Mouse (Mus musculus) midbrain, postnatal 0 days (tissue): Measurements from ENCODE around the gene Sstr2. TPM values are rescaled to one million over a fixed set of nuclear protein-coding genes. Genes with fewer than 3 reads are reported as not detected.
A peak's percentile ranks its signal among the peaks of the same experiment; 100 is the strongest.

ENCODE experiments used
- ATAC-seq: fragments of 200-750 bp; cut with Nextera tagmentation; 2 replicates; pipeline ENCODE4 v1.8.0; 2017; ENCODE audit warnings: moderate number of reproducible peaks, mild to moderate bottlenecking, moderate TSS enrichment, moderate library complexity; ENCODE audit not compliant: low FRiP score
- DNase-seq: peaks from one replicate; pipeline ENCODE4 v3.0.0-alpha.2; 2015; ENCODE audit warnings: low spot score
- H3K27ac ChIP-seq: fragments of 300-500 bp; sonication (generic); 2 replicates; pipeline ENCODE4 v1.5.1; 2014; ENCODE audit warnings: low read depth, mild to moderate bottlenecking, low read length, mixed read lengths
- H3K27me3 ChIP-seq: fragments of 300-500 bp; sonication (generic); 2 replicates; pipeline ENCODE4 v1.6.1; 2014; ENCODE audit warnings: low read length, control low read depth, mixed read lengths; ENCODE audit not compliant: insufficient read depth
- H3K36me3 ChIP-seq: fragments of 300-500 bp; sonication (generic); 2 replicates; pipeline ENCODE4 v1.6.1; 2014; ENCODE audit warnings: low read length, control low read depth, mixed read lengths; ENCODE audit not compliant: insufficient read depth
- H3K4me1 ChIP-seq: fragments of 300-500 bp; sonication (generic); 2 replicates; pipeline ENCODE4 v1.6.1; 2014; ENCODE audit warnings: mild to moderate bottlenecking, control low read depth, antibody characterized with exemption, low read length, mixed read lengths; ENCODE audit not compliant: insufficient read depth
- H3K4me2 ChIP-seq: fragments of 300-500 bp; sonication (generic); 2 replicates; pipeline ENCODE4 v1.6.1; 2014; ENCODE audit warnings: low read depth, mild to moderate bottlenecking, low read length, mixed read lengths; ENCODE audit not compliant: poor library complexity, severe bottlenecking
- H3K4me3 ChIP-seq: fragments of 300-500 bp; sonication (generic); 2 replicates; pipeline ENCODE4 v1.5.1; 2014; ENCODE audit warnings: low read depth, mild to moderate bottlenecking, low read length, moderate library complexity
- H3K9ac ChIP-seq: fragments of 300-500 bp; sonication (generic); replicated peaks from 2 replicates; pipeline ENCODE4 v1.6.1; 2014; ENCODE audit warnings: mild to moderate bottlenecking, low read length, moderate library complexity, mixed read lengths; ENCODE audit not compliant: poor library complexity, severe bottlenecking
- H3K9me3 ChIP-seq: fragments of 300-500 bp; sonication (generic); 2 replicates; pipeline ENCODE4 v1.6.1; 2016; ENCODE audit warnings: low read length, control low read depth
- CTCF ChIP-seq: IDR thresholded peaks from 2 replicates; pipeline ENCODE4 v1.5.1; 2016; ENCODE audit warnings: antibody characterized with exemption, mild to moderate bottlenecking
- WGBS: fragments of 180-500 bp; shearing (Covaris S2); extraction: QIAGEN DNeasy Blood & Tissue Kit; methylation state at CpG from one replicate; pipeline ENCODE4 v1.1.7; 2014; 5-methylcytosine and 5-hydroxymethylcytosine counted together
- polyA plus RNA-seq: library from polyadenylated mRNA; unstranded; fragments of >200 nt; fragmentation: Nextera tagmentation; extraction: Ambion mirVana; gene quantifications from 2 replicates; pipeline ENCODE4 v1.2.1, GENCODE M21; 2015
- total RNA-seq: library from RNA; depleted of rRNA; stranded (reverse); fragments of >200 nt; gene quantifications from 2 replicates; pipeline ENCODE4 v1.2.3, GENCODE M21; 2014

The Sstr2 gene
- total and polyA plus RNA-seq, 2 experiments from 2014 or later = 8.8 to 26.3 TPM

- no peaks in the 10 kb centered on the region for H3K9me3 ChIP-seq
- ATAC-seq = no peak
- DNase-seq = no peak
- no peaks in the 10 kb centered on the region for H3K36me3 ChIP-seq
- WGBS = 70% methylated on average over 3 of the region's 3 CpGs
- no peaks in the 10 kb centered on the region for H3K27me3 ChIP-seq
- no peak for TF ChIP-seq CTCF
- H3K27ac ChIP-seq = no peak overlapping the region
- H3K4me1 ChIP-seq = no peaks in the 10 kb centered on the region
- H3K9ac ChIP-seq = no peak overlapping the region
- H3K4me2 ChIP-seq = no peak overlapping the region
- no peak overlapping the region for H3K4me3 ChIP-seq
These were observed 30.2 kb upstream of the Sstr2 start for GRCm38 (mm10) chr11:113588936-113589335.

DNA sequence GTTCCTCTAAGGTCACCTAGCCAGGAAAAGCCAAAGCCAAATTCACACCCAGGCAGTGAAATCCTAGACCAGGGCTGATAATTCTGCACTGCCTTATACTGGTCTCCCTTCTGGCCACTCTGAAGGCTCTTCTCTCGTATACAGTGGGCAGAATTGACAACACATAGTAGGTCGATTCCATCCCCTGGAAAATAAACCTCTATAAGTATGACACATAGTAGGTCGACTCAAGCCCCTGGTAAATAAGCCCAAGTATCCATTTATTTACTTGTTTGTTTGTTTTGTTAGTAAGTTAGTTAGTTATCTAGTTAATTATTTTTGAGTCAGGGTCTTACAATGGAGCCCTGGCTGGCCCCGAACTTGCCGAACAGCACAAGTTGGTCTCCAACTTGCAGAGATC lies 24.0 kb upstream of the Sstr2 start:
- Histone ChIP-seq H3K27ac (no peak overlapping the region), H3K27me3 (no peaks in the 10 kb centered on the region), H3K4me3 (no peak overlapping the region), H3K36me3 (no peaks in the 10 kb centered on the region), H3K9ac (no peak overlapping the region), H3K9me3 (no peaks in the 10 kb centered on the region), H3K4me1 (no peaks in the 10 kb centered on the region), H3K4me2 (no peak overlapping the region)
- DNase-seq (no peak), ATAC-seq (no peak)
- TF ChIP-seq CTCF = no peak
- 86% methylated on average over 5 of the region's 5 CpGs for WGBS

DNA sequence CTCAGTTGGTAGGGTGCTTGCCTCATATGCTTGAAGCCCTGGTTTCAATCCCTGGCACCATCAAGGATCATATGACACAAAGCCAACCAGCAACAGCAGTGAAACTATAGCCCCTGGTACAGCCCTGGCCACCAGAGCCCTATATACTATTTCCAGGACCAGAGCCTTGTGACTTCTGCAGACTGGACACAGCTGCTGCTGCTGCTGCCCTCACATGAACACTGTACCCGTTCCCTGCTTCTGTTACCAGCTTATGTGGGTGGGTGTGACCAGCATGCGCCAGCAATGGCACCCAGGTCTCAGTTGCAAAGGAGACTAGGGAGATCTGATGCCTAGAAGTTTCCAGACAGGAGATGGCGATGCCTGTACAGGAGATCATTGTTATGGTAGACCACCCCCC lies 21.5 kb upstream of the Sstr2 start:
- WGBS = 88% methylated on average over 3 of the region's 3 CpGs
- no peak overlapping the region for H3K4me2 ChIP-seq
- H3K4me1 ChIP-seq = no peaks in the 10 kb centered on the region
- H3K9ac ChIP-seq = no peak overlapping the region
- no peak overlapping the region for H3K27ac ChIP-seq
- H3K36me3 ChIP-seq = no peaks in the 10 kb centered on the region
- H3K9me3 ChIP-seq = no peaks in the 10 kb centered on the region
- ATAC-seq (no peak), DNase-seq (no peak)
- H3K27me3 ChIP-seq = no peaks in the 10 kb centered on the region
- no peak for TF ChIP-seq CTCF
- H3K4me3 ChIP-seq = no peak overlapping the region

- Histone ChIP-seq H3K27me3 (no peaks in the 10 kb centered on the region), H3K27ac (peak overlapping the region; percentile 38; the same call in 1 of the 2 replicates), H3K4me2 (no peak overlapping the region), H3K36me3 (no peaks in the 10 kb centered on the region), H3K4me3 (no peak overlapping the region), H3K9me3 (no peaks in the 10 kb centered on the region), H3K9ac (no peak overlapping the region), H3K4me1 (no peaks in the 10 kb centered on the region)
- TF ChIP-seq CTCF = no peak
- 78% methylated on average over 18 of the region's 18 CpGs for WGBS
- ATAC-seq (no peak), DNase-seq (peak; percentile 82)
These were observed 18.5 kb upstream of the Sstr2 start for GRCm38 (mm10) chr11:113600526-113601245.

DNA sequence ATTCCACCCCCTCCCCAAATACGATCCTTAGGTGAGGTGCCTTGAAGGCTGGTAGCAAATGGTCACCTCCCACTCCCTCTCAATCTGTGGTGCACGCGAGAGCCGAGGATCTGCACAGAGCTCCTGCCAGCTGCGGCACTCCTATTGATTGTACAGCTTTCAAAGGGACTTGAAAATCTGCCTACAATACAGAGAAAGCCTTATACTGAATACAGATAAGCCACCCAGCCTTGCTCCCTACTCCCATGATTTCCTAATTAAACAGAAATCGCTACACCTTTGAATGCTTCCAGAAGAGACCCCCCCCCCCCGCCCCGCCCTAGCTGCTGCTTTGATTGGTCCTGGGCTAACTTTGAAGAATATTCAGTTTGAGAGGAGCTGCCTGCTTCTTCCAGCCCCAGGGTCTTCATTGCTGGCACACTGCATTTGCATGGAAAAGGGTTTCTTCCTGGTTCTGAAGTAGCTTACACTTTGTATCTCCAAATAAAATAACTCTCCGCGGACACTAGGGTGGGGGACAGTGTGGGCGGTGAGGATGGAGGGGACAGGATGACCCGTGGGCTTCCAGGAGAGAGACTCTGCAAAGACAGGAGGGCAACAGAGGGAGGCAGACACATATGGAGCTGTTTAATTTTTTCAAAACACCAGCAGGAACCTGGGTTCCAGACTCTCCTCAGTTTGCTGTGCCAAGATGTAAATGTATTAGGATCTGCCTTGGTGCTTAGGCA lies 17.4 kb upstream of the Sstr2 start:
- no peak for TF ChIP-seq CTCF
- Histone ChIP-seq H3K9ac (no peak overlapping the region), H3K27me3 (no peaks in the 10 kb centered on the region), H3K4me3 (no peak overlapping the region), H3K4me1 (no peaks in the 10 kb centered on the region), H3K4me2 (0 out of 2 replicates have a peak overlapping the region, but pooled peaks have one; percentile 10), H3K9me3 (no peaks in the 10 kb centered on the region), H3K36me3 (no peaks in the 10 kb centered on the region), H3K27ac (0 out of 2 replicates have a peak overlapping the region, but pooled peaks have one; percentile 1)
- WGBS = 24% methylated on average over 12 of the region's 12 CpGs
- ATAC-seq (peak; percentile 63; the same call in 1 of the 2 replicates), DNase-seq (peak; percentile 34)

- no peak for TF ChIP-seq CTCF
- H3K9me3 ChIP-seq = no peaks in the 10 kb centered on the region
- no peaks in the 10 kb centered on the region for H3K4me1 ChIP-seq
These were observed 11.6 kb upstream of the Sstr2 start for GRCm38 (mm10) chr11:113607556-113607955.

More at GRCm38 (mm10) chr11:113607556-113607955, 11.6 kb upstream of the Sstr2 start:
- Histone ChIP-seq H3K4me3 (no peak overlapping the region), H3K27ac (no peak overlapping the region), H3K36me3 (no peaks in the 10 kb centered on the region), H3K4me2 (no peak overlapping the region), H3K27me3 (no peaks in the 10 kb centered on the region), H3K9ac (no peak overlapping the region)
- 97% methylated on average over 12 of the region's 12 CpGs for WGBS
- DNase-seq = no peak
- ATAC-seq = no peak
